Mouse (Mus musculus) spleen, adult 2 months (tissue): ENCODE data around the gene Numbl.

Experiments used
- CTCF ChIP-seq: fragments of 200-500 bp; IDR thresholded peaks from 2 replicates; pipeline ENCODE4 v1.5.1; 2011; ENCODE audit warnings: mild to moderate bottlenecking, inconsistent platforms; ENCODE audit not compliant: insufficient read depth, insufficient read length, insufficient replicate concordance; ENCODE audit errors: extremely low read depth
- POLR2A ChIP-seq: fragments of 200-500 bp; IDR thresholded peaks from 2 replicates; pipeline ENCODE4 v1.6.1; 2011; ENCODE audit warnings: low read depth, low read length, inconsistent platforms

DNA sequence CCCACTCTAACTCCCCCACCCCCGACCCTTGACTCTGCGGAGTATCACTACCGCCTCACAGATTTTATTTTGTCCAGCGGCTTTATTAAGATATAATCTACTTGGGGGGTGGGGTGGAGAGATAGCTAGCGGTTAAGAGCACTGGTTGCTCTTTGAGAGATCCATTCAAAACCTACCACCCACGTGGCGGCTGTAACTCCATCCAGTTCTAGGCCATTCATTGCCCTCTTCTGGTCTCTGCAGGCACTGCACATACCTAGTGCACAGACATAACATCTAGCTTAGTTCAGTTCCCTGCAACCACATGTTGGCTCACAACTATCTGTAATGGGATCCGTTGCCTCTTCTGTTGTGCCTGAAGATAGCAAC lies 27.4 kb downstream of the Numbl start:
- TF ChIP-seq CTCF (peak; percentile 48; the same call in 1 of the 2 replicates), POLR2A (no peak)
